Mouse (Mus musculus) intestine, embryonic 15.5 days (tissue): ENCODE results near the gene Itga11. TPM values are rescaled to one million over a fixed set of nuclear protein-coding genes. Genes with fewer than 3 reads are reported as not detected.
"Not testable (repeated sequence)": the region's sequence is repeated elsewhere in the genome, so short reads cannot be mapped to it uniquely, and the experiment has no call there.

Source experiments
- ATAC-seq: fragments of 200-750 bp; cut with Nextera tagmentation; 2 replicates; pipeline ENCODE4 v1.8.0; 2017; ENCODE audit warnings: moderate TSS enrichment, moderate library complexity
- H3K27ac ChIP-seq: fragments of 300-500 bp; sonication (generic); 2 replicates; pipeline ENCODE4 v1.5.1; 2015; ENCODE audit warnings: mild to moderate bottlenecking, inconsistent platforms
- H3K27me3 ChIP-seq: fragments of 300-500 bp; sonication (generic); replicated peaks from 2 replicates; pipeline ENCODE4 v1.6.1; 2015; ENCODE audit warnings: inconsistent platforms
- H3K36me3 ChIP-seq: fragments of 300-500 bp; sonication (generic); 2 replicates; pipeline ENCODE4 v1.6.1; 2015; ENCODE audit warnings: inconsistent platforms
- H3K4me1 ChIP-seq: fragments of 300-500 bp; sonication (generic); replicated peaks from 2 replicates; pipeline ENCODE4 v1.6.1; 2015; ENCODE audit warnings: inconsistent platforms
- H3K4me2 ChIP-seq: fragments of 300-500 bp; sonication (generic); replicated peaks from 2 replicates; pipeline ENCODE4 v1.6.1; 2015; ENCODE audit warnings: mild to moderate bottlenecking, inconsistent platforms
- H3K4me3 ChIP-seq: fragments of 300-500 bp; sonication (generic); replicated peaks from 2 replicates; pipeline ENCODE4 v1.5.1; 2015; ENCODE audit warnings: inconsistent platforms
- H3K9ac ChIP-seq: fragments of 300-500 bp; sonication (generic); 2 replicates; pipeline ENCODE4 v1.6.1; 2015; ENCODE audit warnings: inconsistent platforms
- H3K9me3 ChIP-seq: fragments of 300-500 bp; sonication (generic); 2 replicates; pipeline ENCODE4 v1.6.1; 2016; ENCODE audit warnings: inconsistent platforms
- WGBS: fragments of 180-500 bp; shearing (Covaris S2); methylation state at CpG from one replicate; pipeline ENCODE4 v1.1.7; 2015; 5-methylcytosine and 5-hydroxymethylcytosine counted together
- polyA plus RNA-seq: library from polyadenylated mRNA; unstranded; fragments of >200 nt; fragmentation: Nextera tagmentation; extraction: Ambion mirVana; gene quantifications from 2 replicates; pipeline ENCODE4 v1.2.1, GENCODE M21; 2015

Gene Itga11
- polyA plus RNA-seq, 1 experiment from 2014 or later = 3.0 TPM

GRCm38 (mm10) chr9:62812216-62813049 lies 134.8 kb downstream of the Itga11 start:
- Histone ChIP-seq H3K27ac (peak overlapping the region; percentile 97), H3K4me1 (peaks cover 15% of the 10 kb centered on the region), H3K27me3 (no peaks in the 10 kb centered on the region), H3K4me2 (peak overlapping the region; percentile 73), H3K9me3 (no peaks in the 10 kb centered on the region), H3K4me3 (peak overlapping the region; percentile 99), H3K36me3 (no peaks in the 10 kb centered on the region), H3K9ac (peak overlapping the region; percentile 95)
- WGBS = 16% methylated on average over 14 of the region's 14 CpGs
- ATAC-seq = peak; percentile 22; the same call in 1 of the 2 replicates

- H3K36me3 ChIP-seq = no peaks in the 10 kb centered on the region
- H3K27me3 ChIP-seq = no peaks in the 10 kb centered on the region
- H3K9me3 ChIP-seq = no peaks in the 10 kb centered on the region
- H3K4me2 ChIP-seq = no peak overlapping the region
- WGBS = 71% methylated on average over 2 of the region's 2 CpGs
- H3K4me3 ChIP-seq = no peak overlapping the region
- no peak overlapping the region for H3K27ac ChIP-seq
- no peak overlapping the region for H3K9ac ChIP-seq
- ATAC-seq = no peak
- H3K4me1 ChIP-seq = 0 out of 2 replicates have a peak, but pooled peaks cover 3% of the 10 kb centered on the region
These were observed 137.1 kb downstream of the Itga11 start for GRCm38 (mm10) chr9:62814751-62815150.

GRCm38 (mm10) chr9:62816323-62817098 lies 138.9 kb downstream of the Itga11 start:
- Histone ChIP-seq H3K36me3 (no peaks in the 10 kb centered on the region), H3K4me2 (no peak overlapping the region), H3K27me3 (no peaks in the 10 kb centered on the region), H3K27ac (no peak overlapping the region), H3K9me3 (no peaks in the 10 kb centered on the region), H3K4me3 (no peak overlapping the region), H3K9ac (no peak overlapping the region), H3K4me1 (0 out of 2 replicates have a peak, but pooled peaks cover 3% of the 10 kb centered on the region)
- ATAC-seq = no peak
- 81% methylated on average over 9 of the region's 9 CpGs for WGBS

DNA sequence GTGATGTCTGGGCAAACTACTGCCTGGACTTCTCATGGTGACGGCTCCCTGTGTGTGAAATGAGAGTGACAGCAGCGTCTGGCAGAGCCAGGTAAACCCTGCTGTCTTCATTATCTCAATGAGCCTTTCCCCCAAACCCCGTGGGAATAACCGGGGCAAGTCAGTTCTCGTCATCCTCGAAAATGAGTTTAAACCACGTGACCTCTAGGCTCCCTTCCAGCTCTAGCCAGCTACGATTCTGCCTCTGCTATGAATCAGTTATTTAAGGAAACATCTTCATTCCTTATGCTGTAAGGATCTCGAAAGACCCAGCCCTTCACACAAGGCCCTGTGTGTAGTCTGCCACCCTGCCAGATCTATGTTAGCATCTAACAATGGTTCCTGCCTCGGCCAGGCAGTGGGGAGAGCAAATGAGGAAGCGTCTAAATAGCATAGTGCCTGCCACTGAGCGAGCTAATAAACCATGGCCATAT lies 139.5 kb downstream of the Itga11 start:
- no peaks in the 10 kb centered on the region for H3K9me3 ChIP-seq
- no peak overlapping the region for H3K9ac ChIP-seq
- H3K27ac ChIP-seq = no peak overlapping the region
- 0 out of 2 replicates have a peak, but pooled peaks cover under 1% of the 10 kb centered on the region for H3K4me1 ChIP-seq
- WGBS = 60% methylated on average over 12 of the region's 12 CpGs
- H3K36me3 ChIP-seq = no peaks in the 10 kb centered on the region
- H3K4me3 ChIP-seq = no peak overlapping the region
- H3K4me2 ChIP-seq = no peak overlapping the region
- no peak for ATAC-seq
- H3K27me3 ChIP-seq = no peaks in the 10 kb centered on the region

DNA sequence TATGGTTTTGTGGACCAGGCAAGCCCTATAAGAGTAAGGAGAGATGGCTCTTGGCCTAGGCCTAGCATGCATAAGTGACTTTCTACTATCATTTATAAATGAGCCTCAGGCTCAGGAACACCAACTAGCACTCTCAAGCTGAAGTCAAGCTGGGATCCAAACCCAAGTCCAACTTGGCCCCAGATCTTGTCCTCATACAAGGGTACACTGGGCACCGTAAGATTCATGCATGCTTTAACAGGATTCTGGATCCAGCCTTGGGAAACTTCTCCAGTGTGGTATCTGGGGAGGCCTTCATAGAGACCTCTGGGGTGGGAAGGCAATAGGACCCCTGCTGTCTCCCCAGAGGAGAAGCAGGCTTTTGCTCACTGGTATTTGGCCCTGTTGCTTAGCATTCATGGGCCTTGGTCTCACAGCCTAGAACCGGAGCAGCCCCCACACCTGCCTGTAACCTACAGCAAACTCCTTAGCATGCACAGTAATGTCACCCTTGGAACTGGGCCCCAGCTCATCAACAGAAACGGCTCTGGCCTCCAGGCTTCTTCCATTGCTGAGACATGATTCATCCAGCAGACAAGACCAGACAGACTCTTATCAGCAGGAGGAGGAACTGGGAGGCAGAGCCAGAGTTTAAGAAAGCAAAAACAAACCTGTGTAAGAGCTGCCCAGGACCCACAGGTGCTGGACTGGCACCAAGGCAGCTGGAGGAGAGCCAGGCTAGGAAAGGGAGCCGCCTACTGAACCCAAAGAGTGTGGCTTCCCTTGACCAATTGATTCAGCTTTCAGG lies 140.4 kb downstream of the Itga11 start:
- Histone ChIP-seq H3K4me1 (no peaks in the 10 kb centered on the region), H3K36me3 (no peaks in the 10 kb centered on the region), H3K27me3 (no peaks in the 10 kb centered on the region), H3K4me3 (no peak overlapping the region), H3K9ac (no peak overlapping the region), H3K9me3 (no peaks in the 10 kb centered on the region), H3K27ac (no peak overlapping the region), H3K4me2 (no peak overlapping the region)
- 0 out of 2 replicates have a peak, but pooled peaks have one; percentile 17 for ATAC-seq
- WGBS = 64% methylated on average over 4 of the region's 4 CpGs

- Histone ChIP-seq H3K27ac (no peak overlapping the region), H3K36me3 (no peaks in the 10 kb centered on the region), H3K4me1 (no peaks in the 10 kb centered on the region), H3K4me3 (no peak overlapping the region), H3K27me3 (no peaks in the 10 kb centered on the region), H3K9me3 (no peaks in the 10 kb centered on the region), H3K4me2 (no peak overlapping the region), H3K9ac (no peak overlapping the region)
- no peak for ATAC-seq
- 65% methylated on average over 3 of the region's 3 CpGs for WGBS
These were observed 141.9 kb downstream of the Itga11 start for GRCm38 (mm10) chr9:62819494-62819893.

DNA sequence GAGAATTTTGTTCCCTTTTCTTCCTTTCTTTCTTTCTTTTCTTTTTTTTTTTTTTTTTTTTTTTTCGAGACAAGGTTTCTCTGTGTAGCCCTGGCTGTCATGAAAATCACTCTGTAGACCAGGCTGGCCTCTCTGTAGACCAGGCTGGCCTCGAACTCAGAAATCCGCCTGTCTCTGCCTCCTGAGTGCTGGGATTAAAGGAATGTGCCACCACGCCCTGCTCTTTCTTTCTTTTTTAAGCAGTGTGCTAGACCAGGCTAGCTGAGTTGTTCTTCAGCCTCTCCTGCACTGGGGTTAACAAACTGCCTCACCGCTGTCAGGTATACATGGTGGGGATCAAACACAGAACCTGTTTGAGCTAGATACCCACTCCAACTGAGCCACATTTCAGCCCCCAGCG lies 142.3 kb downstream of the Itga11 start:
- WGBS = 85% methylated on average over 6 of the region's 6 CpGs
- H3K27me3 ChIP-seq, H3K9me3 ChIP-seq, H3K4me1 ChIP-seq, ATAC-seq, H3K4me2 ChIP-seq, H3K36me3 ChIP-seq, H3K27ac ChIP-seq, H3K4me3 ChIP-seq, H3K9ac ChIP-seq: not testable (repeated sequence)

GRCm38 (mm10) chr9:62820829-62821228 lies 143.2 kb downstream of the Itga11 start:
- no peak for ATAC-seq
- Histone ChIP-seq H3K4me3 (no peak overlapping the region), H3K4me1 (peaks cover 2% of the 10 kb centered on the region; the same call in 1 of the 2 replicates), H3K9ac (no peak overlapping the region), H3K9me3 (no peaks in the 10 kb centered on the region), H3K27ac (no peak overlapping the region), H3K4me2 (no peak overlapping the region), H3K36me3 (no peaks in the 10 kb centered on the region), H3K27me3 (no peaks in the 10 kb centered on the region)
- WGBS = 81% methylated on average over 6 of the region's 6 CpGs

- Histone ChIP-seq H3K9ac (no peak overlapping the region), H3K9me3 (no peaks in the 10 kb centered on the region), H3K36me3 (no peaks in the 10 kb centered on the region), H3K4me3 (no peak overlapping the region), H3K27ac (no peak overlapping the region), H3K27me3 (no peaks in the 10 kb centered on the region), H3K4me2 (no peak overlapping the region), H3K4me1 (peaks cover 9% of the 10 kb centered on the region; the same call in 1 of the 2 replicates)
- no peak for ATAC-seq
- 96% methylated on average over 7 of the region's 7 CpGs for WGBS
These were observed 144.2 kb downstream of the Itga11 start for GRCm38 (mm10) chr9:62821811-62822210.

DNA sequence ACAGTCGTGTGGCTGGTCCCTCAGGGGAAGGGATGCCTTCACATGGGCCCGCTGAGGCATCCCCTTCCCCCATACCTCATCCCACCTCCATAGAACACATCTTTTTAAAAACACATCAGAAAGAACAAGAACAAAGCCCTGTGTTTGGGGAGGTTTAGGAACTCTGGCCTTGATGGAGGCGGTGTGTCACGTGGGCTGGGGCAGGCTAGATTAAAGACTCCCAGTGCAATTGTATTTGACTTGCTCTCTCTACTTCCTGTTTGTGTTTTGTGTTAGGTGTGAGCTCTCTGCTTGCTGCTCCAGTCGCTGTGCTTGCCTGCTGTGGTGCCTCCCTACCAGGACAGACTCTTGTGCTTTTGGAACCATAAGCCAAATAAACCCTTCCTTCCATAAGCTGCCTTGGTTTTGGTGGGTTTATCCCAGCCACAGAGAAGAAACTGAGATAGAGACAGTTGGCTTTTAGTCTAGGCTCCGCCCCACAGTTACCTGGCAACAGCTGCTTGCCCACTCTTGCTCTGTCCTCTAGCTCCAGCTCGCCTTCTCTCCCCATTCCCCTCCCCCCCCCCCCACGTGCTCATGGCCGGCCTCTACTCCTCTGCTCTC lies 148.3 kb downstream of the Itga11 start:
- WGBS = 15% methylated on average over 9 of the region's 9 CpGs
- H3K4me3 ChIP-seq = no peak overlapping the region
- ATAC-seq = no peak
- 0 out of 2 replicates have a peak overlapping the region, but pooled peaks have one; percentile 4 for H3K4me2 ChIP-seq
- H3K36me3 ChIP-seq = no peaks in the 10 kb centered on the region
- H3K9ac ChIP-seq = no peak overlapping the region
- H3K27ac ChIP-seq = no peak overlapping the region
- peaks cover 9% of the 10 kb centered on the region; the same call in 1 of the 2 replicates for H3K4me1 ChIP-seq
- no peaks in the 10 kb centered on the region for H3K9me3 ChIP-seq
- H3K27me3 ChIP-seq = no peaks in the 10 kb centered on the region

- Histone ChIP-seq H3K4me1 (peaks cover 9% of the 10 kb centered on the region; the same call in 1 of the 2 replicates), H3K9me3 (no peaks in the 10 kb centered on the region), H3K36me3 (no peaks in the 10 kb centered on the region), H3K4me2 (0 out of 2 replicates have a peak overlapping the region, but pooled peaks have one; percentile 4), H3K27me3 (no peaks in the 10 kb centered on the region), H3K4me3 (no peak overlapping the region), H3K9ac (no peak overlapping the region), H3K27ac (no peak overlapping the region)
- WGBS = 16% methylated on average over 7 of the region's 7 CpGs
- no peak for ATAC-seq
These were observed 148.8 kb downstream of the Itga11 start for GRCm38 (mm10) chr9:62826456-62826855.
